Mouse (Mus musculus): ENCODE measurements around the gene Dirc2.

Dirc2 gene

DNA sequence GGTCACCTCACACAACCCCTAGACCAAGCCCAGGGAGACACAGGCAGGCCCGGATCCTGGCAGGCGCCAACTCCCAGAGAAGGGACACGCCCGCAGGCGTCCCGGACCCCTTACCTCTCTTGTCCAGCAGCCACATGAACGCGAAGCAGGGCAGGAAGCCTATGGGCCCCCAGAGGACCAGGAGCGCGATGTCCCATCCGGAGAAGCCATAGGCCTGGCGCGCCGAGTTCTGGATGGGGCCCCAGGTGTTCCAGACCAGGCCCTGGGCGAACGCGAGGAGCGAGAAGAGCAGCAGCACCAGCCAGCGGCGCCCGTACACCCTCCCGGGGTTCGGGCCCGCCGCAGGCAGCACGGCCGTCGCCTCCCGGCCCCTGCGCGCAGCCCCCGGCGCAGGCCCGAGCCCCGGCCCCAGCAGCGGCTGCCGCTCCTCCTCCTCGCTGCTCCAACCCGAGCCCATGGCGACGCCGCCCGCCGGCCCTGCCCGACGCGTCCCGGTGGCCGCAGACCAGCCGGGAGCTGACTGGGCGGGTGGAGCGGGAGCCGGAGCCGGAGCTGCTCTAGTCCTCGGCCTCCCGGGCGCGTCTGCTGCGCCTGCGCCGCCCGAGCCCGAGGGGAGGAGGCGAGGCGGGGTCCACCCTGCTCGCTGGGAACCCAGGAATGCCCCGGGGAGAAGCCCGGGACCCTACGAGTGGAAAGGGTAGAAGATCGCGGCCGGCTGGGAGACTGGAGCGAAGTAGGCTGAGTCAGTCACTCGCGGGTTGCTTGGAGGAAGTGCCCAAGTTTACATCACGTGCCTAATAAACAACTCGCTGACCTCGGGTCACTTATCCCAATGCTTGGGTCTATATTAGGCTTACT is at the start of gene Dirc2:
TSS of gene Dirc2 (minus strand) at position 572 of the 858 bp plus-strand sequence.
- DNase-seq (ENCODE audit: low spot score in 2 of 2) = peak; percentile 37 to 65

DNA sequence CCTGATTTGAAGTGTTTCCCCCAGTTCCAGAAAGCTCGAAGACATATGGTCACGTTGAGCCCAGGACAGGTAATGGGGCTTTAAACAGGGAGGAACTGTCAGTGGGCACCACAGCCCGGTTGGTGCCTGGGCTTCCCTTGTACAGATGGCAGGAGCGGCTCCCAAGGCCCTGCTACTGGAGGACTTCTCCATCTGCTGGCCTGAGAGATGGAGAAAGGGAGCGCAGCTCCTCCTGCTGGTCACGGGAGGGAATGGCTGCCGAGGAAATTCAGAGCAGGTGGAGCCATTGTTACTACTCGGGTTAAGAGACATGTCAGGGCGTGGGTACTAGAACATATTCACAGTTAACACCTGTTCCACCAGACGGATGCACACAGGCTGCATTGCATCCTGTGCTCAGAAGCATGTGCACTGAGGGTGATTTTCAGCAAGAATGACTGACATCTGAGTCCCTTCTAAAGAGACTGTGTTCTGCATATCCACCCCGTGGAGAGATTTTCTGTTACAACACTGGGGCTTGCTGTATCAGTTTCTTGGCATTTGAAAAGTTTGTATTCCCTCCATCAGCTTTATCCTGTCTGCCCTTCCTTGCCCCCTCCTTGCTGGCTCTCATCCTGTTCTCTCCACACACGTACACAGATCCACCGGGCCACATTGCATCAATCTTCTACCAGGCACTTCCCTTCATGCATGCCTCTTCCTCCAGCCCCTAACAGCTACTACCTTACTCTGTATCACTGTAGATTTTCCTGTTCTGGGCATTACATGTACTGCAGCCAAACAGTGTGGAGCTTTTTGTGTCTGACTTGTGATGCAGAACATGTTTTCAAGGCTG is 48.3 kb upstream of the Dirc2 start:
- peak; percentile 60 to 79 for DNase-seq (ENCODE audit: low spot score in 2 of 2)

DNA sequence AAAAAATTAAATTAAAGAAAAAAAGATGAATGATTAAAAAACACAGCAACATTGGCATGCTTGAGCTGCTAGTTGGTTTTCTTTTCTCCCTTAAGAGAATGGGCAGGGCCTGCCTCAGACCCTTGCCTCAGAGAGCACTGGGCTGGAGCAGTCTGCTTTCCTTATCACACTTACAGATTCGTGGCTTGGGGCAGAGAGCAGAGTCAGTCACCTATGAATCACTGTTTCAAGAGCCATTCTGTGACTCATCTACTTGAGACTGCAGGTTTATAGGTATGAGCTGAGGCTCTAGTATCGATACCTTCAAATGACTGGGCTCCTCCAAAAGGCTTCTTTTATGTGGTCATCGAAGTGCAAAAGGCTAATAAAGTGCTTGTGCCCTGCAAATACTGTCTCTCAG is 44.0 kb upstream of the Dirc2 start:
- no peak for DNase-seq (ENCODE audit: low spot score in 2 of 2)

DNA sequence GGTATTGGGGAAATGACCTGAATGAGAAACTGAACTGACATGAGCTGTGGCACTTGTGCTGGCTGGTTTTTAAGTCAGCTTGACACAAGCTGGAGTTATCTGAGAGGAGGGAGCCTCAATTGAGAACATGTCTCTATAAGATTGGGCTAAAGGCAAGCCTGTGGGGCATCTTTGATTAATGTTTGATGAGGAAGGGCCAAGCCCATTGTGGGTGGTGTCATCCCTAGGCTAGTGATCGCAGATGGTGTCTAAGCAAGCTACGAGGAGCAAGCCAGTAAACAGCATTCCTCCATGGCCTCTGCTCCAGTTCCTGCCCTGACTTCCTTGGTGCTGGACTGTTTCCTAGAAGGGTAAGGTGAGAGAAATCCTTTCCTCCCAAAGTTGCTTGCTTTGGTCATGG is 39.7 kb upstream of the Dirc2 start:
- no peak for DNase-seq (ENCODE audit: low spot score in 2 of 2)

DNA sequence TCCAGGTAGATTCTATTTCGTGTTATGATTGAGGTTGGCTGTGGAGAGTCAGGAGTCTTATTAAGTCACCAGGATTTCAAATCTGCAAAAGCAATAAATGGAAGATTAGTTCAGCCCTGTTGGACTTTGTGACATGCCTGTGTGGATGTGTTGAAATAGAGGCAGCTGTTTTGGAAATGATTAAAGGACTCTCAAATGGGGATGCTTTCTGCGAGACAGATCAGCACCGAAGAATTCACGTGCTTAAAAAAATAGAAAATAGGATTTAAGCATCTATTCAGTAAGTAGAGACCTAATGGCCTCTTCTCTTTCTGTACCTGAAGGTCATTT is 38.5 kb upstream of the Dirc2 start:
- no peak for DNase-seq (ENCODE audit: low spot score in 2 of 2)

DNA sequence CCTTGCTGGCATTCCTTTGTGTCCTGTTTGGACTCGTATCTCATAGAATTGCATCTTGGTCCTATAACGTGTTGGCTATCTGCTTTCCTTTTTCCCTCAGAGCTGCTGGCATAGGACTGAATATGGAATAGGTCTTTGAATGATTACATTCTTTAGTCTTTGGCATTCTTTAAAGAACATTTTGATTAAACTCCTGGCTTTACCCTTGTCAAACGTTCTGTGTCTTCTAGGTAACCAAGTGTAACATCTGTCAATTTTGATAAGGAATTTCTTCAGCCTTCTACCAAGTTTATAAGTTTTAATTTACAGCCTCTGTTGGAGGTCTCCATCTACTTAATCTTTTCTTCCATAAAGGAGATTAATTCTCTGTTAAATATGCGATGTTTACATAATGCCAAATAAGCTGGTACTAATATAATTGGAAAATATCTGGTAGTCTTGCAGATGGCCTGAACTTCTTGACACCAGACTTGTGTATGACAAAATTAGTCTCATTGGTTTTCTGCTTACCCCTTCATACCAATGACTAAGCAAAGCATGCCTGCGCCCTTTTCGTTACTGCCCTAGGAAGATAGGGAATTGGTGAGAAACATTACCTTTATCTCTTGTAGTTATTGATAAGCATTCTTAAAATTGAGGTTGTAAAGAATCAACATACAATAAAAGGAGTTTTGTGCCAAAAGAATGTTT is 38.0 kb upstream of the Dirc2 start:
- no peak for DNase-seq (ENCODE audit: low spot score in 2 of 2)

DNA sequence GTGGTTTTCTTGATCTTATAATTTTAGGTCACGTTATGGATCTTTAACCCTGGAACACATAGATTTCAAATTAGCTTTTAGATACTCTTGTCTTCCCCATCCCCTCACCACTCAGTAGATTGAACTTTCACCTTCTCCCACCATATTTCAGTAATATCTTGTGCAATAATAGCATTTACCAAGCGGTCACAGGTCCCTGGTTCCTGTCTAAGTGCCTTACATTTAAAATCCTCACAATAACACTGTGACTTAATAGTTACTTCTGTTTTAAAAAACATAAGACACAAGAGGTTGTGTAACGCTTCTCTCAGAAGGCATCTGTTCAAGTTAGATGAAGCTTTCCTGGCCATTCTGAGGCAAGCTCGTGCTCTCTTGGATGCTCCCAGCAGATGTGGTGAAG is 34.6 kb upstream of the Dirc2 start:
- DNase-seq (ENCODE audit: low spot score in 2 of 2) = no peak

DNA sequence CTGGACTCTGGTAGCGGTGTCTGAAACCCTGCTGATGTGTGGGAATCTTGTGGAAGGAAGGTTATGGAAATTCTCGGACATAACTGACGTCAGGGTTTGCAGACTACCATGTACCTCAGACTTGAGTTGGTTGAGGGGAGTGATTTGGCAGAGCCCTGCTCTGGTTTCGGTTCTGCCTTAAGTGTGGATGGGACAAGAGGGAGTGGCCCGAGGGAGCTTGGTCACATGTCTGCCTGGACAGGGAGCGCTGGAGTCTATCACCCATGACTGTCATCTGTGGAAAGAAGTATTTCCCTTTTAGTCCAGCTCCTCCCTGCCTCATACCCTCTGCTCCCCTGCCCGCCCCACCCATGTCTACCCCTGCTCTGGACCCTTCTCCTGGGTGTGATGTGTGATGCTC is 33.0 kb upstream of the Dirc2 start:
- no peak for DNase-seq (ENCODE audit: low spot score in 2 of 2)

DNA sequence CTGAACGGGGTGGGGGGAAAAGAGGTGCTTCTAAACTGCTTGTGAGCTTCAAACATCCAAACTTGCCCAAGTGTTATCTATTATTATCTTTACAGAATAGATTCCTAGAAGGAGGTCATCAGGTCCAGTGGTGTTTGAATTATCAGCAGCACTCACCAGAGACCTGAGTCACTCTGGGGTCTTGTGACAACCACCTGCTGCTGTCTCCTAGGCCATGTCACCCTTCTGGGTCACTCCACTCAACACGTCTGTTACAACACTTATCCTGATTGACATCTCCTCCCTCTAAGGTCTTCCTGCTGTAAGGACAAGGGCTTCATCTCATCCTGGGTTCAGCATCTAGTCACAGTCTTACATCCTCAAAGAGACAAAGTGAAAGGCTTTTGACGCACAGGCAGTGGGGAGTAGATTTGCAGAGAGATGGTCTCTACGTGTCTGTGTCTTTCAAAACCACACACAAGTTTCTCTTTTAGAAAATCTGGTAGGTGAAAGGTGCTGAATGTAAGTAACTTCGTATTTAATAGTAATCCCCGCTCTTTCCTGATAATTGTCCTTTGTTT is 22.9 kb upstream of the Dirc2 start:
- DNase-seq (ENCODE audit: low spot score in 2 of 2) = no peak

DNA sequence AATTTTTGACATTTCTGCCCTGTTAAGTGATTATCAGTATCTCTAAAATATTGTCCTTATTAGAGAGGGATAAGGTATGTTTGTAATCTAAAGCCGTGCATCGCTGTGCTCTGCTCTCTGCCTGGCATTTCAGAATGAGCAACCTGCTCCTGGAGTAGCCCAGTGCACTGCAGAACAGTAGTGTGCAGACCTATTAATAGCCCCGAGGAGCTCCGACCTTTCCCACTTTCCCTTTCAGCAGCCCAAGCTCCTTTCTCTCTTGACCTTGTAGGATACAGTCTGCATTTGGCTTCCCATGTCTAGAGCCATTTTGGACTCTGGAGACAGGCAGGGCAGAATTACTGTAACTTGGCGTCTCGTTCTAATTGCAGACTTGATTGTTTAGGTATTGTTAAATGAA is 19.2 kb upstream of the Dirc2 start:
- no peak for DNase-seq (ENCODE audit: low spot score in 2 of 2)

DNA sequence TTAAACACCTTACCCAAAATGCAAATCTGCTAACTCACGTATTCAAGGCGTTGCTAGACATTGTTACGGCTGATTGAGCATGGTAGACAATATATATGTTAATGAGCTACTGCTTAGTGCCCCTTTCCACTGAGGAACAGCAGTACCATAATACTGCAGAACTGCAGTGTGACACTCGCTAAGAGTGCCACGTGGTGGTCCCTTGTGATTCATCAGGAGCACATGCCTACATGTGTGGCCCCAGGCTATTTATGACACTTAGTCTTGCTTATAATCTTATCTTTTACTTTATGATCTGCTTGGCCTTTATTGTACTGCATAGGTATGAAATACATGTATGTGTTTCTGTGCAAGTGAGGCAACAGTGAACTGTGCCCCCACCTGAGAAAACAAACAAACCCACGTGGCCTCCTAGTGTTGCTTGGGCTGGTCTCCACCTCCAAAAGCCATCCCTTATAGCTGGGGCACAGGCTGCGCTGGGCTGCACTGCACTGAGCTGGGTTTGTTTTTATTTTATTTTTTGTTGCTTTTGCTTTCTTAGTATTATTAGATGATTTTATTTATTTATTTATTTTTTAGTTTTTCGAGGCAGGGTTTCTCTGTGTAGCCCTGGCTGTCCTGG is 18.5 kb upstream of the Dirc2 start:
- DNase-seq (ENCODE audit: low spot score in 2 of 2) = no peak

DNA sequence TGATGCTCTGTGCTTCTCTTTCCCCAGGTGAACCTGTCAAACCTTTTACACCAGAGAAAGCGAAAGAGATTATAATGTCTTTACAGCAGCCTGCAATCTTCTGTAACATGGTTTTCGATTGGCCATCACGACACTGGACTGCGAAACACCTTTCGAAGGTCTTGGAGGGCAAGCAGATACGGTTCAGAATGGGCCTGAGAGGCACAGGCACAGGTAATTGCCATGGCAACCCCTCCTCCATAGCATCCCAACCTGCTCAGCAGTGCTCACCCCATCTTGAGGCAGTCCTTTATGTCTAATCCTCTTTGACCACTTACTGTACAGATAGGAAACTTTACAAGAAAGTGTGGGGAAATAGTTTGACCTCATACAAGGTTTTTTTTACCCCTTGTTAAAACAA is 18.0 kb upstream of the Dirc2 start:
- no peak for DNase-seq (ENCODE audit: low spot score in 2 of 2)

DNA sequence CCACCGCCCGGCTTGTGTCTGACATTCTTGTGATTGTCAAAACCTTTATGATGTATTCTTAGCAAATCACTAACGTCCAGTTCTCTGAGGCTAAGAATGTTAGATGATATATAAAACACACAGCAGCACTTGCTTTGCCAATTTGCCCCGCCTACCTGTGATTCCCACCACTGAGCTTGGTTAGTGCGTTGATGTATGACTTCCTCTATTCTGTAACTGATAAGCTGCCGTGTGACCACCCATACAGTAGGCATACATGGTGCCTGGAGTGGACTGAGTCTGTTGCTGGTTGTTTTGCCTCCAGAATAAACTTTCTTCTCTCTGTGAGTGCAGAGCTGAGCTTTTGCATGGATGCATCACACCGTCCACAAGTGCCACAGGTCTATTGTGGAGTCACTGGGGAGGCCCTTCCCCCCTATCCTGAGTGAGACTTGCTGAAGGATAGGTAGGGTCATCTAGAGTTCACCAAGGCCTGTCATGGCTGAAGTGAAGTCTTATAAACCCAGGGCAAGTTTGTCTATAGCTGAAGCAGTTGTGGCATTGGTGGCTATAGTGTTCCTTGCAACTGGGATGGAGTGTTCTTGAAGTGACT is 15.1 kb upstream of the Dirc2 start:
- no peak for DNase-seq (ENCODE audit: low spot score in 2 of 2)

DNA sequence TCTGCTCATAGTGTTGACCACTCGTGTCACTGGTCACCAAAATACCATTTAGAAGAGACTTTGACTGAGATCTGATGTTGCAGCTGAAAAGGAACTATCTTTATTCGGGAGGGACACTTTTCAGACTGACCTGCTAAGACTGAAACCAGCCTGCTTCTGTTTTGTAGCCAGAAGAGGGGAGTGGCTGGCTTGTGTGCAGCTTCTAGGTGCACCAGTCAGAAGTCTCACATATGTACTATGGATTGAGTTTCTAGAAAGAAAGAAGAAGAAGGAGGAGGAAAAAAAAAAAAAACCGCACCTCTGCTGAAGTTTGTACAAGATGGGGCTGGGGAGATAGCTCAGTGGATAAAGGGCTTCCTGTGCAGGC is 14.0 kb upstream of the Dirc2 start:
- DNase-seq (ENCODE audit: low spot score in 2 of 2) = no peak

DNA sequence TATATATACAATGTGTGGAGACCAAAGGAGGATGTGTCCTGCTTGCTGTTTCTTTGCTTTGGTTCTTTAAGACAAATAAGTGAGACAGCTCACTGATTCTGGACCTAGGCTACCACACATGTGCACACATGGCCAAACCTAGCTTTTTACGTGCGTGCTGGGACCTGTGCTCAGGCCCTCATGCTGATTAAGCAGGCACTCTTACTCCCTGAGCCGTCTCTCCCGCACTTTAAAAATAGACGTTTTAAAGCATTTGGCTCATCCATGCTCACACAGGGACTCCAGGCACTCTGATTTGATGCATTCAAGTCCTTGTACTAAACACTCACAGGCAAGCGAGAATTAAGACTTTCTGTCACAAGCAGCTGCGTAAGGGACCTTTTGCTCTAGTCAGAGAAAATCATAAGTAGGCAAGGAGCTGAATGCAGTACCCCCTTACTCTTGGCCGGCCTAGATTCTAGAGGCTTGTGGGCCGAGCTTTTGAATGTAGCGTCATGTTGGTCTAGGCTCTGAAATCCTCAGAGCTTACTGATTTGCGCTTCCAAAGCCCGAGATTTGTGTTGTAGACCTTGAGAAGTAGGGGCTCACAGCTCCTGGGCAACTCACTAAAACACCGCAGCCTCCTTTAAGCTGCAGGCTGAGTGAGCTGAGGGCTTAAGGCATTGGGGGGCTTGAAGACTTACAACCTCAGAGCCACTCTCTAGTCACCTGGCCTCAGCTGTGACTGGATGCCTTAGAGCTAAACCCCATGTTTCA is 13.5 kb upstream of the Dirc2 start:
- DNase-seq (ENCODE audit: low spot score in 2 of 2) = no peak

DNA sequence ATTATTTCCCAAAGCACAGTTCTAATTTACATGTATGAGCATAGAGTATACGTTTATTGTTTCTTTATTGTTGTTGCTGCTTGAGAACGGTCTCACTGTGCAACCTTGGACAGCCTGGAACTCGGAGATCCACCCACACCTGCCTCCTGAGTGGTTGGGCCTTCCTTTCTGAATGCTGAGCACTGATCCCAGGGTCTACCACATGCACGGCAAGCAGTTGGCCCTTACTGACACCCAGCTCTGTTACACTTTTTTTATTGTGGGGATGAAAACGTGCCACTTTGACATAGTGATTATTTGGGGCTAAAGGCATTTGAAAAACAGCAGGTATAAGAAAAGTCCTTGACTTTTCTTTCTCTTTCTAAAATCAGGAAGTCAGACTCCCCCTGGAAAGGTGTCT is 12.5 kb upstream of the Dirc2 start:
- DNase-seq (ENCODE audit: low spot score in 2 of 2) = no peak

DNA sequence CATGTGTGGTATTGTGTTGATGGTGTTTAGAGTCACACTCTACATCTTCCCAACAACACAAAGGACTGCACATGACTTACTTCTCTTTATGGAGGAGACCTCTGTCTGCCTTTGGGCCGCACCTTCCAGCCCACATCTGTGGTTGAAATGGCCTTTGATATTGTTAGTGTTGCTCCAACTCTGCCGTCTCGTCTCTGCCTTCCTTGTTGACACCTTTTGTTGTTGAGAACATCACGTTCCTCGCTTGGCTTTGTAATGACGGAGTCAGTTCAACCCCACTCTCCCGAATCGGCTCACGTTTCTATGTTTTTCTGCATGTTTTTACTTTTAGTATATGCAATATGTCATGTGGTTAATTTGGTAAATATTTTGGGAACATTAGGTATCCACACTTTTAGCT is 11.9 kb upstream of the Dirc2 start:
- DNase-seq (ENCODE audit: low spot score in 2 of 2) = no peak

DNA sequence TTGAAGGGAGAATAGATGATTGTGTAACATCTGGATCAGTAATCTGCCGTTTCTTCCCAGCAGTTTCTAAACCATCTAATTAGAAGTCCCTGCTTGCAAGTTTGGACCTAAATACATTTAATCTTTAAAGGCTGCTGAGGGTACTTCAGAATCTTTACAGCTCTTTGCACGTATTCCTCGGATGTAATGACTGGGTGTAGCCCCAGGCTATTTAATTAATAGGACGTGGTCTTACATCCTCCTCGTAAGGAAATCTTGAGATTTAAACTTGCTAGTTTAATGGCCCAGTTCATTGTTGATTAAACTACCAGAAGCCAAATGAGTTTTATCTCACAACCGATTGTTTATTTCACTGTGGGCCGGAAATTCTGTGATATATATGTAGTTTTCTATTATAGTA is 10.5 kb upstream of the Dirc2 start:
- no peak for DNase-seq (ENCODE audit: low spot score in 2 of 2)

DNA sequence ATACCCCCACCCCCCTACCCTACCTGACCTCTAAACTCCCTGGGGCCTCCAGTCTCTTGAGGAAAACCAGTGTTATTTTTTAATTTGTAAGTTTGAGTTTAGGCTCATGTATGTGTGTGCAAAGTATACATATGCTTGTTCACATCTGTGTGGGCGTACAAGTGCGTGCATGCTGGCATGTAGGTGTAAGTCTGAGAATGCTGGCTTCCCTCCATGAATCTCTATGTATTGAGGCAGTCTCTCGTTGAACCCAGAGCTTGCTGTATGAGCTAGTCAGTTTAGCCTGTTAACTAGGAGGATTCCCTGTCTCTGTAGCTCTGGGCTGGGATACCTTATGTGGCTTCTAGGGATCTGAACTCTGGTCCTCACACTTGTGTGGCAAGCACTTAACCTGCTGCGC is 8.6 kb upstream of the Dirc2 start:
- DNase-seq (ENCODE audit: low spot score in 2 of 2) = no peak

DNA sequence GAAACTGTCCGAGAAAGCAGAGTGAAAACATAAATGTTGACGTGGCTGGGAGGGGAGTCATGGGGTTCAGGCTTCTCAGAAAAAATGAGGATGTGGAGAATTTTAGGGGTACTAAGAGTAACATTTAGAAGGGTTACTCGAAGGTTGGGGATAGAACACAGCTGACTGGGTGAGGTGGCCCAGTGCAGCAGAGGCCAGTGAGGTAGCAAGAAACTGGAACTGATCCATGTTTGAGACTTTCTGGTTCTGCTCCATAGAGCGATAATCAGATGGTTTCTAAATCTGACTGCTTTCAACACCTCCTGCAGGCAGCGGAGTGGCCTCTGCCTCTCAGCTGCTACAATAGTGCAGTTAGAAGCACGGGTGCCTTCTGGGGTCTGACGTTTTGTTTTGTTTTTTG is 7.6 kb upstream of the Dirc2 start:
- DNase-seq (ENCODE audit: low spot score in 2 of 2) = no peak

DNA sequence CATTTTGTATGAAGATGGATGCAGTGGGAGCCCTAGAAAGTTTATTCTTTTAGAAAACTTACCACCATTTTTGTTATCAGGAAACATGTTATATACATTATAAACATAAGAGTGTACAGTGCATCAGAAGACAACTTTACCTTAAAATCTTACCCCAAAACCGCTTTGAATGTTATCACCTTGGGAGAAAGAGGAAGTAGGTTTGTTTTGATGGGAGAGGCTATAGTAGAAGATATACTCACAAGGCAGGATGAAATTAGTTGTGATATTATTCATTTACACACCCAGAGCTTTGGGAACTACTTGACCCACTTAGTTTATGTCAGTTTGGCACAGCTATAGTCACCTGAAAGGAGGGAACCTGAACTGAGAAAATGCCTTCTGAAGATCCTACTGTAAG is 6.7 kb upstream of the Dirc2 start:
- DNase-seq (ENCODE audit: low spot score in 2 of 2) = no peak
